Mouse (Mus musculus) stomach, embryonic 16.5 days (tissue): ENCODE data around the gene Adap2. TPM values are rescaled to one million over a fixed set of nuclear protein-coding genes. Genes with fewer than 3 reads are reported as not detected.

Experiments
- ATAC-seq: fragments of 200-750 bp; cut with Nextera tagmentation; 2 replicates; pipeline ENCODE4 v1.8.0; 2017; ENCODE audit warnings: moderate number of reproducible peaks, moderate TSS enrichment; ENCODE audit not compliant: insufficient read depth, low FRiP score
- H3K27ac ChIP-seq: fragments of 300-500 bp; sonication (generic); 2 replicates; pipeline ENCODE4 v1.5.1; 2014; ENCODE audit warnings: low read length
- H3K27me3 ChIP-seq: fragments of 300-500 bp; sonication (generic); 2 replicates; pipeline ENCODE4 v1.6.1; 2014; ENCODE audit warnings: low read length, control low read depth, mixed read lengths; ENCODE audit not compliant: control insufficient read depth, insufficient read depth
- H3K36me3 ChIP-seq: fragments of 300-500 bp; sonication (generic); 2 replicates; pipeline ENCODE4 v1.6.1; 2014; ENCODE audit warnings: low read length; ENCODE audit not compliant: control insufficient read depth, insufficient read depth
- H3K4me1 ChIP-seq: fragments of 300-500 bp; sonication (generic); 2 replicates; pipeline ENCODE4 v1.6.1; 2014; ENCODE audit warnings: low read length, control low read depth, mixed read lengths; ENCODE audit not compliant: control insufficient read depth, insufficient read depth
- H3K4me2 ChIP-seq: fragments of 300-500 bp; sonication (generic); 2 replicates; pipeline ENCODE4 v1.6.1; 2014; ENCODE audit warnings: low read depth, low read length, mixed read lengths
- H3K4me3 ChIP-seq: fragments of 300-500 bp; sonication (generic); replicated peaks from 2 replicates; pipeline ENCODE4 v1.5.1; 2014; ENCODE audit warnings: mild to moderate bottlenecking, low read length
- H3K9ac ChIP-seq: fragments of 300-500 bp; sonication (generic); 2 replicates; pipeline ENCODE4 v1.6.1; 2014; ENCODE audit warnings: low read length
- H3K9me3 ChIP-seq: fragments of 300-500 bp; sonication (generic); replicated peaks from 2 replicates; pipeline ENCODE4 v1.6.1; 2016; ENCODE audit warnings: low read length, control low read depth; ENCODE audit not compliant: control insufficient read depth
- WGBS: fragments of 180-500 bp; shearing (Covaris S2); extraction: QIAGEN DNeasy Blood & Tissue Kit; methylation state at CpG from one replicate; pipeline ENCODE4 v1.1.7; 2014; 5-methylcytosine and 5-hydroxymethylcytosine counted together
- polyA plus RNA-seq: library from polyadenylated mRNA; unstranded; fragments of >200 nt; fragmentation: Nextera tagmentation; extraction: Ambion mirVana; gene quantifications from 2 replicates; pipeline ENCODE4 v1.2.1, GENCODE M21; 2015

The Adap2 gene
- 4.4 and 5.6 TPM in 2 replicates for polyA plus RNA-seq

DNA sequence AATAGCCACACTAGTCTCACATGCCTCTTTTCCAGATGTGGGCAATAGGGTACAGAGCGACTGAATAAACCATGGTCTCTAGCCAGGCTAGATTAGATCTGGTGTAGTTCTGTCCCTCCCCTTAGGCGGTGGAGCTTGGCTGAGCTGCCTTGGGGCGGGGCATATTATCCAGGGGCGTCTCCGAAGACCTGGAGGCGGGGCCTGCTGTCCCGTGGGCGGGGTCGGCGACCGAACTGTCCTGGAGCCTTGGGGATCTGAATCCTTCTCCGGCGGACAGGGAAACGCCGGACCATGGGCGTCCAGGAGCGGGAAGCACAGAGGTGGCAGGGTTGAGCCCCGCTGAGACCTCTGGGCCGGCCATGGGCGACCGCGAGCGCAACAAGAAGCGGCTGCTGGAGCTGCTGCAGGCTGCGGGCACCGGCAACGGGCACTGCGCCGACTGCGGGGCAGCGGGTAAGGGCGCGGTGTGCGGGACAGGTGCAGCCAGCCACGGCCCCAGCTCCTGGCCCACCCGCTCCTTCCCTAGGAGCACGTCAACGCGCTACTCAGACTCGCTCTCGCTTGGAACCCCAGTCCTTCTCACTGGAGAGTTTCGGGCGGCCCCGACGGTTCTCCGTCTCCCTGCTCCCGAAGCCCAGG is at the start of gene Adap2:
Gene Adap2 (plus strand): TSS at position 249 of the 639 bp plus-strand sequence.
- Histone ChIP-seq H3K27me3 (peaks cover 7% of the 10 kb centered on the region), H3K36me3 (no peaks in the 10 kb centered on the region), H3K9me3 (no peaks in the 10 kb centered on the region), H3K27ac (no peak within 1 kb of the TSS), H3K4me1 (0 out of 2 replicates have a peak, but pooled peaks cover 3% of the 10 kb centered on the region), H3K4me3 (peak within 1 kb of the TSS; percentile 63), H3K9ac (peak within 1 kb of the TSS; percentile 75), H3K4me2 (peak within 1 kb of the TSS; percentile 86)
- WGBS: 1% methylated on average over 42 of the region's 47 CpGs
- ATAC-seq: peak; percentile 94

DNA sequence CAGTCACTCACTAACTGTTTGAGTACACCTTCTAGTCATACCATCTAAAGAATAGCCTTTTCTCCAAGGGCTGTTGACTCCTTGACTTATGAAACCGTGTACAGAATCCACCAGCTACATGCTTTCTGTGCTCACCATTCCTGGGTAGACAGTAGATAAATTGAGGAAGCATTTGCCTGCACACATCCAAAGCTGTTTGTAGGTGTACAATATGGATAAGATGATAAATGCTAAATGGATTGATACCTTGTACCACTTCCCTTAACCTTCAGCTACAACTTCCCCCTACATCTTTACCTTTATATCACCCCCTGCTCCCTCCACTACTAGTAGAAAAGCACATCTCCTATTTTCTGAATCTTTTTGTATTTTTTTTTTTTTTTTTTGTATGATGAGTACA is 49.5 kb upstream of the Adap2 start:
- Histone ChIP-seq H3K27ac (no peak overlapping the region), H3K4me2 (no peak overlapping the region), H3K9ac (no peak overlapping the region), H3K4me1 (no peaks in the 10 kb centered on the region), H3K9me3 (no peaks in the 10 kb centered on the region), H3K36me3 (peaks cover 3% of the 10 kb centered on the region; the same call in 1 of the 2 replicates), H3K27me3 (no peaks in the 10 kb centered on the region), H3K4me3 (no peak overlapping the region)
- WGBS: 72% methylated on average over 1 of the region's 1 CpGs
- no peak for ATAC-seq

DNA sequence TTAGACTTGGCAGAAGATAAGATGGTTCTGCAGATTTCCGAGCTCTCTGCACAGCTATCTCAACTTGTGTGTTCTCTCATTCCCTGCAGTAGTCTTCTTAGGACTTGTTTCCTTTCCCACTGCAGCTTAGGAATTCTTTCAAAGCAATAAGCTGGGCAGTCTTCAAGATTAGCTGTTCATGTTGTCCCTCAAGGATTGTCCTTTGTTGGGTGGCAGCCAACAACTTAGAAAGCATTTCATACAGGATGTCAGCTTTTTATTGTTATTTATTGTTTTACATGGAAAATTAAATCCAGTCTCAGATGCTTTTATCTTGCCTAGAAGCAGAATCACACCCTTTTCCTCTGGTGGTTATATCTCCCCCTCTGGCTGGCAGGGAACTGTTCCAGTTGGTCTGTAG is 37.5 kb upstream of the Adap2 start:
- H3K36me3 ChIP-seq: peaks cover 9% of the 10 kb centered on the region; the same call in 1 of the 2 replicates
- H3K9ac ChIP-seq: no peak overlapping the region
- H3K4me2 ChIP-seq: no peak overlapping the region
- no peak overlapping the region for H3K4me3 ChIP-seq
- 86% methylated on average over 1 of the region's 1 CpGs for WGBS
- no peak for ATAC-seq
- no peaks in the 10 kb centered on the region for H3K9me3 ChIP-seq
- no peaks in the 10 kb centered on the region for H3K4me1 ChIP-seq
- no peaks in the 10 kb centered on the region for H3K27me3 ChIP-seq
- H3K27ac ChIP-seq: no peak overlapping the region

DNA sequence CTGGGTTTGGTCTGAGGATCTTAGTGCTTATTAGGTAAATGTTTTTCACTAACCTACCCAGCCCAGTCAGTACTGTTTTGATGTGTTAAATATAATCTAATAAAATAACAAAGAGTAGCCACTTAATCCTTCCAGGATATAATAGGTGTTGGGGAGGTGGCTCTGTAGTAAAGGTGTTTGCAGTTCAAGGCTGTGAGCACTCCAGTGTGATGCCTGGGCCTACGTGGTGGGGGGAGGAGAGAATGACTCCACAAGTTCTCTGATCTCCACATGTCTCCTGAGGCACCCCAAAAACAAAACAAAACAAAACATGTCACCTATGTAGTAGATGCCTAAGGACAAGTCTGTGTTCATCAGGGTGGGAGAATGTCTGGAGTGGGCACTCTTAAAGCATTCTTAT is 21.9 kb upstream of the Adap2 start:
- H3K9ac ChIP-seq: no peak overlapping the region
- ATAC-seq: no peak
- no peak overlapping the region for H3K4me3 ChIP-seq
- peaks cover 7% of the 10 kb centered on the region; the same call in 1 of the 2 replicates for H3K36me3 ChIP-seq
- H3K9me3 ChIP-seq: no peaks in the 10 kb centered on the region
- no peak overlapping the region for H3K4me2 ChIP-seq
- H3K27me3 ChIP-seq: no peaks in the 10 kb centered on the region
- WGBS: 74% methylated on average over 1 of the region's 1 CpGs
- no peak overlapping the region for H3K27ac ChIP-seq
- H3K4me1 ChIP-seq: no peaks in the 10 kb centered on the region

DNA sequence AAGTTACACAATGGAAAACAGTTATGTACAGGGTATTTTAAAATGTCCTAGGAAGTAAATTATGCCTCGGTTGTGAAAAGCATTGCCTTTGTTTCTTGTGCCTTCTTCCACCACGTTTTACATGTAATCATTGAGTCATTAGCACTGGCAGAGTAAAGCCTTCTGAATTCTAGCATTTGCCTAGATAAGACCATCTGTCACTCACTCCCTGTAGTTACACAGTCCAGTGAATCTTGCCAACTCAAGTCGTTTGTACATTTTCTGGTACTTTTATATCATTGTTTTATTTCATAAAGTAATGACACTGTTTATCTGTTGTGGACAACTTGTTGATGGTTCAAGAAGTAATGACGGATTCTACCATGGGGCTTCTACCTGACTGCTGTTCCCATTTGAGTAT is 19.2 kb upstream of the Adap2 start:
- H3K36me3 ChIP-seq: peaks cover 7% of the 10 kb centered on the region; the same call in 1 of the 2 replicates
- no peak for ATAC-seq
- 74% methylated on average over 4 of the region's 4 CpGs for WGBS

DNA sequence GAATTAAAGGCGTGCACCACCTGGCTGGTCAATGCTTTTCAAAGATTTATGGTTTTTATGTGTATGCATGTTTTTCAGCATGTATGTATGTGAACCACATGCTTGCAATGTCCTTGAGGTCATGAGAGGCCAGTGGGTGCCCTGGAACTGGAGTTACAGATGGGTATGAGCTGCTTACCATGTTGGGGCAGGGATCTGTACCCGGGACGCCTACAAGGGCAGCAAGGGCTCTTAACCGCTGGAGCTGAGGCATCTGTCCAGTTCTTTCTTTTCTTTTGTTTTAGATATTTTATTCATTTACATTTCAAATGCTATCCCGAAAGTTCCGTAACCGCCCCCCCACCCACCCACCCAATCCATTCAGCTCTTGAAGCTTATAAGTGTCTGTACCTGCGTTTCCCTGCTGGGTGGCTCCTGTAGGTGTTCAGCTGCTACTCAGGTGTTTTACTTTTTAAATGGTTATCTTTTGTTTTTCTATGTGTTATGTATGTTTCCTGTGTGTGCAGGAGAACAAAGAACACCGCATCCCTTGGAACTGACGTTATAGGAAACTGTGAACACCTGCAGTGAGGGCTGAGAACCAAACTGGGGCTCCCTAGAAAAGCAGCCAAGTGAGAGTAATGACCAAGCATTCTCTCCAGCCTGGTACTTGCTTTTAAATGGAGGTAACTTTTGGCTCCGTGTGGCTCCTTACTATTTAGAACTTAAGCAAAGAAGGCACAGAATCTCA is 17.8 kb upstream of the Adap2 start:
- Histone ChIP-seq H3K4me3 (no peak overlapping the region), H3K9ac (no peak overlapping the region), H3K36me3 (peaks cover 7% of the 10 kb centered on the region; the same call in 1 of the 2 replicates), H3K4me1 (no peaks in the 10 kb centered on the region), H3K27ac (no peak overlapping the region), H3K4me2 (no peak overlapping the region), H3K9me3 (no peaks in the 10 kb centered on the region), H3K27me3 (no peaks in the 10 kb centered on the region)
- ATAC-seq: no peak
- WGBS: 88% methylated on average over 11 of the region's 11 CpGs

More for the DNA sequence above, 19.2 kb upstream of the Adap2 start:
- Histone ChIP-seq H3K4me2 (no peak overlapping the region), H3K27me3 (no peaks in the 10 kb centered on the region), H3K9ac (no peak overlapping the region), H3K9me3 (no peaks in the 10 kb centered on the region), H3K27ac (no peak overlapping the region), H3K4me3 (no peak overlapping the region), H3K4me1 (no peaks in the 10 kb centered on the region)

DNA sequence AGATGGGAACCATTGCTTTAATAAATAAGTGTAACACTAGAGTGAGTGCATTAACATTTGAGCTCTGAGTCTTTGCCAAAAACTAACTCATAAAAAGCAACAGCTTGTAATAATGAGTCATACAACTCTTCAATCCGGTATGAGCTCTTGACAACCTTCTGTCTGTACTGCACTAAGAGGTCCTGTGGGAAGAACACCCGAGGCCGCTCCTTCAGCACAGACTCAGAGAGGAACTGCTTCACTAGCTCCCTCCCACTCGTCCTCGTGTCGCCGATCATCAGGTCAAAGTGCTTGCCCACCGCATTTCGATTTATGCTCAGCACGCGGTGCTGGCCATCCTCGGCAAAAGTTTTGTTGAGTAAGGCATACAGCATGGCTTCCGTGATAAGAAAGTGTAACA is 17.1 kb upstream of the Adap2 start:
- Histone ChIP-seq H3K4me3 (no peak overlapping the region), H3K4me2 (no peak overlapping the region), H3K9me3 (no peaks in the 10 kb centered on the region), H3K36me3 (peaks cover 7% of the 10 kb centered on the region; the same call in 1 of the 2 replicates), H3K27me3 (no peaks in the 10 kb centered on the region), H3K9ac (no peak overlapping the region), H3K27ac (no peak overlapping the region), H3K4me1 (no peaks in the 10 kb centered on the region)
- no peak for ATAC-seq
- 89% methylated on average over 13 of the region's 13 CpGs for WGBS

DNA sequence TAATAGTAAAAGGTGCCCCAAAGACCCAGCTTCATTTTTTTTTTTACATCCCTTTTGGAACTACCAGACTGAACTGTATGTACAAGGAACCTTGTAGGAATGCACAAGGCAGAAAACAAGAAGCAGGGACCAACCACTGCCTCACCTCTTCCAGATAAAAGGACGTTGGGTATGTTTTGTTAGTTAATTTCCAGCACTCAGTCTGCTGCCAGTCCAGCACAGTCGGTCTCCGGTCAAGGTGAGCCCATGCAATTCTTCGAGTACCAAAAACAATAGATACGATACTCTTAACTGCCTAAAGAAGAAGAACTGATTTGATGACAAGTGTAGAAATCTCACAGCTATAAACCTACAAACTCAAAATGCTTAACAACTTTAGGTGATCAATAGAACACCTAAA is 16.1 kb upstream of the Adap2 start:
- Histone ChIP-seq H3K4me2 (no peak overlapping the region), H3K27me3 (no peaks in the 10 kb centered on the region), H3K36me3 (peaks cover 7% of the 10 kb centered on the region; the same call in 1 of the 2 replicates), H3K4me1 (peaks cover 5% of the 10 kb centered on the region; the same call in 1 of the 2 replicates), H3K4me3 (no peak overlapping the region), H3K27ac (no peak overlapping the region), H3K9ac (no peak overlapping the region), H3K9me3 (no peaks in the 10 kb centered on the region)
- no peak for ATAC-seq
- WGBS: 88% methylated on average over 5 of the region's 5 CpGs

DNA sequence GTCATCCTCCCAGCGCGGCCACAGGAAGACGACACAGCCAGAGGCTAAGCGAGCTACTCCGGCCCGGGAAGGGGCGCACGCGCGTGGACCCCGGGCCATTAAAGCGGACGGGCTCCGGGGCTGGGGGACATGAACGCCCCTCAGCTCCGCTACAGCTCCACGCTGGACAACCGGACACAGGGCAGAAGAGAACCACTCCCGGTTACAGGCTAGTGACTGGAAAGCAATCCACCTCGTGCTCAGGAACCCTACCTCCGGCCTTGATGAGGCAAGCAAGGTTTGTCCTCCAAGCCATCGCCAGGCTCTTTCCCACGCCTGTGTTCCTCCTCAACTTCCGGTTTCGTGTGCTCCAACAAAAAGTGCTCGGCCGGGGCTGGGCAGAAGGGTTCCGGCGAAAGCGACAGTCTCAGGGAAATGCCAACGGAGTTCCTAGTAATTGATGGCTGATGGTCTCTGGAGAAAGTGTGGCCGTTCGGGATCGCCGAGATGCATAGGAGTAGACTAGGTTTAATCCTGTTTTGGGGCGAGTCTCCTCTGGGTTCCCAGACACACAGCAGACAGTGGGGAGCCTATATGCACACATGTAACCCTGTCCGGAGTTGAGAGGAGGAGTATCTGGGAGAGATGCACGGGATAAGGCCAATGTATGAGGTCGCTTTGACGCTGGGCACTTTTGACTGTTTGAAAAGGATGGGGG is 11.9 kb upstream of the Adap2 start, which contains the start of gene Tefm:
Gene Tefm (minus strand): TSS at position 351 of the 697 bp plus-strand sequence.
- no peaks in the 10 kb centered on the region for H3K36me3 ChIP-seq
- H3K4me1 ChIP-seq: peaks cover 9% of the 10 kb centered on the region; the same call in 1 of the 2 replicates
- ATAC-seq: peak; percentile 90
- peak within 1 kb of the TSS; percentile 62 for H3K4me2 ChIP-seq
- peak within 1 kb of the TSS; percentile 81 for H3K9ac ChIP-seq
- peak within 1 kb of the TSS; percentile 62 for H3K4me3 ChIP-seq
- WGBS: under 1% methylated on average over 40 of the region's 40 CpGs
- no peaks in the 10 kb centered on the region for H3K9me3 ChIP-seq
- peak within 1 kb of the TSS; percentile 66 for H3K27ac ChIP-seq
- no peaks in the 10 kb centered on the region for H3K27me3 ChIP-seq
